Mouse (Mus musculus) hindlimb bud, embryonic 11.5 days (tissue): ENCODE results near the gene Stn1.

ENCODE experiments used
- DNase-seq: peaks from one replicate; pipeline ENCODE4 v3.0.0-alpha.2; 2012; ENCODE audit warnings: low read depth, low spot score; ENCODE audit errors: extremely low spot score

Stn1 gene

GRCm38 (mm10) chr19:47545055-47545454 is 7.7 kb upstream of the Stn1 start:
- DNase-seq = no peak

DNA sequence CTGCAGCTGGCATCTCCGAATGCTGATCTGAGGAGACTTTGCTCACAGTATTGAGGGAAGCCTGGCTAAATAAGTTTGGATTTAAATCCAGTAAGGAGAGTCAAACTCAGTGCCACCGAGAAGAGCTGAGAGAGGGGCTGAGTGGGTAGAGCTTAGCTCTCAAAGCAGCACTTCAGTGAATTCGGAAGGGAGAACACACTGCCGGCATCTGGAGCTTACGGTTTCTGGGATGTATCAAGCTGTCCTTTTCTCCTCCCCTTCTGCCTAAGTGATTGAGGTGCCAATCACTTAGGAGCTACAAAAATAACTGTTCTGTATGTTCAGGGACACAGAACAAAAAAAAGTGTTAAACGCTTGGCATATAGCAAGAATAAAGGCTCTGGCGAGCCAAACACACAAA is 5.1 kb upstream of the Stn1 start:
- DNase-seq = no peak

DNA sequence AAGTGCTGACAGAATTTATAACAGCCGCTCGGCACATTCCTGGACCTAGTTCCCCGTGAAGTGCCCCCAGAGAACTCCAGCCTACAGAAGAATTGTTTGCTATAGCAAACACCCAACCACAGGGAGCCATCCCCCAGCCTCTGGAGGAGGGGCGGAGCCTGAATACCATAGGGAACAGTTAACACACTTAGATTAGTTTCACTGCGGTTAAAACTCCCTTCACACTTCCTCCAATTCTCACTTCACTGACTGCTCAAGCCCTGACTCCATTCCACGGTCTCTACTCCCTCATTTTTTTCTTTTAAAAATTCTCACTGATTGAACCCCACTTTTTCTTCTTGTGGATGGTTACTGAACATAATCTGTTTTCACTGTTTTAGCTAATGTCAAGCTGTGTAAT is 1.5 kb upstream of the Stn1 start:
- DNase-seq = no peak

DNA sequence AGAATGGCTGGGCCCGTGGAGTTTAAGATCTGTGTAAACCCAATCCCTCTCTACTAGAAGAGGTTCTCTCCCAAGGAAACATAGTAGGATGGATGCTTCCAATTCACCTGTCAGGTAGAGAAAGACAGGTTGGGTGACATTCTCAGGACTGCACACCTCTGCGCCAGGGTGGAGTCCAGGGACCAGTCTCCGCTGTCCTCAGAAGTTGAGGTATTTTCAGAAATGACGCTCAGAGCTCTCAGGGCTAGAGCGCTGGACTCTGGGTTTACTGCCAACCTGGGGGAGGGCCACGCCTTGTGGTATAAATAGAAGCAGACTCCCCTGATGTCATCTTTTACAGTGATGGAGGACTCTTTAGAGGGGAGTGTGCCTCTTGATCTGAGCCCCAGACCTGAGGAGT is 572 bp upstream of the Stn1 start:
- no peak for DNase-seq

- peak; percentile 82 for DNase-seq
Observed at GRCm38 (mm10) chr19:47536521-47537299, 597 bp downstream of the Stn1 start.

GRCm38 (mm10) chr19:47534131-47534530 is 3.2 kb downstream of the Stn1 start:
- DNase-seq = no peak

GRCm38 (mm10) chr19:47532449-47532848 is 4.9 kb downstream of the Stn1 start:
- DNase-seq = no peak

DNA sequence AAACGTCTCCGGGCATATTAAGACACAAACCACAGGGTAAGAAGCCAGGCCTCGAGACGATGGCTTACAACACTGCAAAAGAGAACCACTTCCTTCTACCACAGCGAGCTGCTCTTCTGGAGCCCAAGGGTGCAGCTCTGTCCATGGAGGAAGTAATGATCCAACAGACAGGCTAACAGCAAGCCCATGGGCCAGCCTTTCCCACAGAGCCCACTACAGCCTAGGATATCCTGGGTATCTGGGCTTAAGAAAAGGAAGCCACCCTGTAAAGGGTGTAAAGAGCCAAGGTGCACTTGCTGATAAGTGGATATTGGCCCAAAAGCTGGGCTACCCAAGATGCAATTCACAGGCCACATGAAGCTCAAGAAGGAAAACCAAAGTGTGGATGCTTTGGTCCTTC is 6.0 kb downstream of the Stn1 start:
- DNase-seq = no peak

DNA sequence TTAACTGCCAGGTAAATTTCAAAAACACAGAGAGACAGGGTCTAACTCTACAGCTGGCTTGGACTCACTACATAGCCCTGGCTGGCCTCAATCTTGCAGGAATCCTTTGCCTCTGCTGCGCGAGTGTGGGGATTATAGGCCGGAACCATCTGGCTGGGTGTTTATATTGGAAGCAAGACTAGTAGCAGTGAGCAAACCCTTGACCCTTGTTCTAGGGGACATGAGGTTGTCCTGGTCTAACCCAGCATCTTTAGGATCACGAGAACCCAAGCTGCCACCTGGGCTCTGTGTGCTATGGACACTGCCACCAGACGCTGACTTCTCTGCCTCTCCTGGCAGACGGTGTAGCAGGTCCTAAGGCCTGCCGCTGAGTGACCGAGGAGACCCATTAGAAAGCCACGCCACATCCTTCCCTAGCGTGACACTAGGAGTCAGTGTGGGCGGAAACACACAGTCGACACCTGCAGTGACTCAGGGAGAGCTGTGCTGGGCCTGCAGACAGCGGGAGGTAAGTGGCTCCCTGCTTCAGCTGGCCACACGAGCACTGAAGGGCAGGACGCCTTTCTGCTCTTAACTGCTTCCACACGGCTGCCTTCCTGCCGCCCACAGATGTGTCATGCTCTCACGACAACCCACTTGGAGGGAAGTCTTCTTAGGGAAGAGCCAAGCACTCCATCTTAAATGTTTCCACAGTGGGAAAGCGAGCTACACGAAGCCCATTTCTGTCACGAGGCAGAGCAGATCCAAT is 10.9 kb downstream of the Stn1 start:
- no peak for DNase-seq

GRCm38 (mm10) chr19:47524905-47525304 is 12.4 kb downstream of the Stn1 start:
- no peak for DNase-seq

DNA sequence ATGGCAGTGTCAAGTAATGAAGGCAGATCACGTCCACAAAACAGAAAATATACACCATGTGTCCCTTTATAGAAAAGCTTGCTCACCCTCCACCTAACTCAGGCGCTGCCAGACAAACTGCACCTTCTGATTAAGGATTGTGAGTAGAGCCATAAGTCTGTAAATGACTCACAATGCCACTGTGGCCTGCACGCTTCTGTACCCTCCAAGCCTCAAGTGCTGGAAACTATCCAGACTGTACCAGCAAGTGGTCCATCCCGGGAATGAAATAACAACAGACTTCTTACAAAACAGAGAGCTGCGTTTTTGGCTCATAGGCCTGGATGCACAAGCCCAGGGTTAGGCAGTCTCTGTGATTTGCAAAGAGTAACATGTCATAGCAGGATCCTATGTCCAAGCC is 15.9 kb downstream of the Stn1 start:
- no peak for DNase-seq

DNA sequence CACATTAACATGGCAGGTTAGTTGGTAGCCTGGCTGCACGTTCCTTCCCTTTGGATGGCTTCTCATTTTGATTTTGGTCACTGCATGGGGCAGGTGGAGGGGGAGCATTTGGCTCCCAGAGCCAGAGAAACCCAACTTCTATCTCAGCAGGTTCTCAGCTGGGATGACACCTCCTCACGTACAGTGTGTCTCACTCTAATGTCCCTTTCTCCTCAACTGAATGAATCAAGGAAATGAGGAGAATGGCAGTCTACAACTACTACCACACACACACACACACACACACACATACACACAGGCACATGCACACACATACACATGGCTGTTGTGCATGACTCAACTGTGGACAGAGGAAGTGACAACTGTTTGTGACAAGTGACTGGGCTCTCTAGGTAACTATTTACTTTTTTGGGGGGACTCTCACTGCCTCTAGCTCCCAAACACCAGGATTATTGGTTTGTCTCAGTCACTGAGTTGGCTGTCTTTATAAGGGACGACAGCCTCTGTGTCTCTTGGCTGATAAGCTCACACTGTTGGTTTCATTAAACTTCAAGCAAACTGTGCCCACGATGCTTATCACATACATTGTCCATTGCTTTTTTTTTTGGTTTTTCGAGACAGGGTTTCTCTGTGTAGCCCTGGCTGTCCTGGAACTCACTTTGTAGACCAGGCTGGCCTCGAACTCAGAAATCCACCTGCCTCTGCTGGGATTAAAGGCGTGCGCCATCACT is 18.0 kb downstream of the Stn1 start:
- DNase-seq = no peak

GRCm38 (mm10) chr19:47518475-47519162 is 18.7 kb downstream of the Stn1 start:
- no peak for DNase-seq

DNA sequence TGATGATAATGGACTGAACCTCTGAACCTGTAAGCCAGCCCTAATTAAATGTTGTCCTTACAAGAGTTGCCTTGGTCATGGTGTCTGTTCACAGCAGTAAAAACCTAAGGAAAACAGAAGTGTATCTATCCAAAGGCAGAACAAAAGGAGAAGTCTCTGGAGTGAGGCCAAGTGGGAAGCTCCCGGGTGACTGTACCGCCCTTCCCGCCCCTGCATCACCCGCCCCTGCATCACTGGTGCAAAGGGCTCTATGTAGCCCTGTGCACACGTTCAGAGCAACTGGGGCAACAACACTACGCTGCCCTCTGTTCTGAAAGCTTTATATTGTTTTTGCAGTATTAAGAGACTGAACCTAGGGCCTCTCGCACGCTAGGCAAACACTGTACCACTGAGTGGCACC is 19.7 kb downstream of the Stn1 start:
- DNase-seq = no peak

DNA sequence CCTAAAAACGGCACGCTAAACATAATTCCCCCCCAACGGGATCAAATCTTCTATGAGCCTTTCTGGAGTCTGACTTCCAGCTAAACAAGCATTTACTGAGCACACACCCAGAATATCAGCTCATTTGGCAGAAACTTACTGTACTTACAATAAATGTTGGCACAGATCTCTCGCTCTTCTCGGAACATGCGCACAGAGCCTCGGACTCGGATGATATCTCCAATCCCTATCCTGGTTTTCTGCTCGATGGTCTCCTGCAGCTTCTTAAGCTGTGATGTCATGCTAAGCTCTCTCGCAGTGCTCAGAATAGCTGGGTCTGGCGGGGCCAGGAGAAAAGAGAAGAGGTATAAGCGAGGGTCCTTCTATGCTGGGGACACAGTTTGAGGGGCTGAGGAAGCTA is 20.4 kb downstream of the Stn1 start:
- DNase-seq = no peak

DNA sequence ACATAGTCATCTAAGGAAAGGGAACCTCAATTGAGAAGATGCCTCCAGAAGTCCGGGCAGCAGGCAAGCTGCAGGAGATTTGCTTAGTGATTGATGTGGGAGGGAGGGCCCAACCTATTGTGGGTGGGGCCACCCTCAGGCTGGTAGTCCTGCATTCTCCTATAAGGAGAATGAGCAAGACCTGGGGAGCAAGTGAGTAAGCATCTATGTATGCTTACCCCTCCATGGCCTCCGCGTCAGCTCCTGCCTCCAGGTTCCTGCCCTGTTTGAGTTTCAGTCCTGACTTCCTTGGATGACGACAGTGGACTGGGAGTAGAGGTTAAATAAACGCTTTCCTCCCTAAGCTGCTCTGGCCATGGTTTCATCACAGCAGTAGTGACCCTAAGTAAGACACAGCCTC is 22.2 kb downstream of the Stn1 start:
- no peak for DNase-seq

DNA sequence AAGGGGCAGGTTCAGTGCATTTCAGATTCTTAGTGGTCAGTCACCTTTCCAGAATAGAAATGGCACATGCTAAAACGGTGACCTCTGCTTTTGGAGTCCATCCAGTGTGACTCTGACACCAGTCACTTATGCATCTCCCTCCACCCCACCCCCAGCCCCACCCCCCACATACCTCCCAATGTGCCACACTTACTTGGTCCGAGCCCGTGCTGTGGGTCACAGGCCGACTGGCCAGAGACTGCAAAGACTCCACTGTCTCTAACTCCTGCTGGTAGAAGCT is 23.7 kb downstream of the Stn1 start:
- DNase-seq = no peak

DNA sequence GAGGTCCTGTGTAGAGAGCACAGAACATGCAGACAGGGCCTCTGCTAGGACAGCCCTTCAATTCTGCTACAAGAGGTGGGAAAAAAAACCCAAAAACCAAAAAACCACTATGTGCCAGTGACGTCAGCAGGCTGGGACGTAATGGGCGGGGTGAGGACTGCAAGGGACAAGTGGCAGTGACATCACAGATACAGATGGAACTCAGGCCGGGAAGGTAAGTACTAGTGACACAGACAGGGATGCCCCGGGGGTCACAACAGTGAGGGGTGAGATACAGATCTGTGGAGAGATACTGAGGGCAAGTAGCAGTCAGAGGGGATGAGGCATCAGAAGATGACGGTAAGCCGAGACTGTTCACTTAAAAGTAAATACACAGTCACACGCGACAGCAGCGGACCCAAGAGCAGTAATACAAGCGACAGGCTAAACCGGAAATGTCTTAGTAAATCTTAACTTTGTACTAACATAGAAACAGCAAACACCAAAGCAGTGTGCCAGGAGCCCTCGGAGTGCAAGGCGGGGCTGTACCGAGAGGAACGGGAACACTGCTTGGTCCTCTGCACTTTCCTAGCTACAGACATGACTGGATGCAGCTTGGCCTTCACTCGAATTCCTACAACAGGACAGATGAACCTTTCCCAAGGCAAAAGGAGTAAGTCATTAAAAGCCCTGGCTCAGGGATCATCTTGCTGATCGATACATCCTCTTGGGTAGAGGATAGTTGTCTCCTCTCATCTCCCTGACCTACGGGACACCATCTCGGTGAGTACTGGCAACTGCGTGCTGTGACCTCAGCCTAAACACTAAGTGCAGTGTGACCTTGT is 24.3 kb downstream of the Stn1 start:
- DNase-seq = no peak

DNA sequence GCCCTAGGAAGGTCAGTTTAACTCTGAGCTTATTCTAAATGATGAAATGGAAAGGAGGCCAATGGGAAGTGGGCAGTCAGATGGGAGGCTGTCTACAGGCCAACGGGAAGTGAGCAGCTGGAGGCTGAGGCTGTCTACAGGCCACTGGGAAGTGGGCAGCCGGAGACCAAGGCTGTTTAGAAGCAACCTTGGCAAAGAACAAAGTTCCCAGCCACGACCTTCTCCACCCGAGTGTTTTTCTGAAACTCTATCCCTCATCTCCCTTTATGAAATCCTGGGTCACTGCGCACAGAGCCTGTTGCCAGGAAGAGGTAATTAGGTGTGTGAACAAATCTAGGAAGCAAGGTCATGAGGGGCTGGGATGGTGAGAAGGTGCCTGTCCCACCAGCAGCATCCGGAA is 25.3 kb downstream of the Stn1 start:
- DNase-seq = no peak

- no peak for DNase-seq
Observed at GRCm38 (mm10) chr19:47511294-47511675, 26.0 kb downstream of the Stn1 start.
